Mouse (Mus musculus) olfactory bulb, adult 2 months (tissue): Measurements from ENCODE around the gene Fkbp10.

Source experiments
- CTCF ChIP-seq: fragments of 200-500 bp; IDR thresholded peaks from 2 replicates; pipeline ENCODE4 v1.5.1; 2012; ENCODE audit warnings: low read depth, mild to moderate bottlenecking, low read length, moderate library complexity; ENCODE audit not compliant: insufficient read depth
- POLR2A ChIP-seq: fragments of 200-500 bp; IDR thresholded peaks from 2 replicates; pipeline ENCODE4 v1.6.1; 2012; ENCODE audit warnings: mild to moderate bottlenecking, low read depth, low read length, moderate library complexity; ENCODE audit not compliant: insufficient read depth

DNA sequence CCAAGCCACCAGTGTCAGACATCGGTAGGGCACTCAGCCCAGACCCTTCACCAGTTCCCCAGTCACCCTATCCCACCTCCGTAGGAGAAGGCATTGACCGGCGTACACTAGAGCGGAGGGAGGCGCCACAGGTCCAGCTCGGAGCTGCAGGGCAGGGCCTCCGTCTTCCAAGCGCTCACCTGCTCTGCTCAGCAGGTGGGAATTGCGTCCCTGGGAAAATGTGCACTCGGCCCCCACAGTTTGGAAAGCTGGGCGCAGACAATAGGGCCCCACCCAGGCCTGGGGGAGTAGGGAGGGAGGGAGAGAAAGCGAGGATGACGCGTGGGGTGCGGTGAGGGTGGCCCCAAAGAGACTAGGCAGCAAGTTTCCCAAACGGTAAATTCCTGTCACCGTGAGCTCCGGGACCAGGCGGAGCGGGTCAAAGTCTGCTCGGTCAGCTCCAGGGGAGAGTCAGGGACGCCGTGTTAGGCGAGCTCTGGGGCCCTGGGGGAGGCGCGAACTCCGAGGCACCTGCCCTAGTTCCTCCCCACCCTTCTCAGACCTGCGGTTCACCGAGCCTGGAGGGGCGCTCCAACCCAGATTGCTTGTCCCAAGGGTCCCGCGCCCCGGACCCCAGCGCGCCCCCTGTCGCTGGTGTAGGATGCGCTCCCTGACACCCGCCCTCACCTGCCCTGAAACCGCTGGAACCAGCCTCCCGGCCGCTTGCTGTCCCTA is 18.5 kb upstream of the Fkbp10 start:
- TF ChIP-seq CTCF (peak; percentile 41; the same call in 1 of the 2 replicates), POLR2A (no peak)
